Mouse (Mus musculus): ENCODE data around the gene Pilrb2. TPM values are rescaled to one million over a fixed set of nuclear protein-coding genes. Genes with fewer than 3 reads are reported as not detected.

The Pilrb2 gene
- polyA plus RNA-seq, 1 experiment from 2014 or later = 0.13 TPM

- no peaks in the 10 kb centered on the region for H3K36me3 ChIP-seq
- no peak overlapping the region for H3K27ac ChIP-seq
- H3K4me2 ChIP-seq (replicated peaks) = no peak overlapping the region
- H3K4me1 ChIP-seq = no peaks in the 10 kb centered on the region
- no peaks in the 10 kb centered on the region for H3K9me3 ChIP-seq
- no peak overlapping the region for H3K9ac ChIP-seq
- WGBS = 84% methylated on average over 4 of the region's 4 CpGs
- no peaks in the 10 kb centered on the region for H3K27me3 ChIP-seq
- no peak overlapping the region for H3K4me3 ChIP-seq
- no peak for ATAC-seq (ENCODE audit: insufficient number of reproducible peaks, insufficient read depth, low FRiP score, low TSS enrichment)
Observed at GRCm38 (mm10) chr5:137831106-137831505, 40.5 kb downstream of the Pilrb2 start.

GRCm38 (mm10) chr5:137830238-137830637 is 41.4 kb downstream of the Pilrb2 start:
- no peaks in the 10 kb centered on the region for H3K36me3 ChIP-seq

GRCm38 (mm10) chr5:137828694-137829093 is 42.9 kb downstream of the Pilrb2 start:
- Histone ChIP-seq H3K27me3 (no peaks in the 10 kb centered on the region), H3K27ac (no peak overlapping the region), H3K4me1 (no peaks in the 10 kb centered on the region), H3K9me3 (no peaks in the 10 kb centered on the region), H3K9ac (no peak overlapping the region), H3K4me3 (no peak overlapping the region), H3K4me2 (replicated peaks) (no peak overlapping the region), H3K36me3 (no peaks in the 10 kb centered on the region)
- no peak for ATAC-seq (ENCODE audit: insufficient number of reproducible peaks, insufficient read depth, low FRiP score, low TSS enrichment)
- 81% methylated on average over 6 of the region's 6 CpGs for WGBS

More at GRCm38 (mm10) chr5:137830238-137830637, 41.4 kb downstream of the Pilrb2 start:
- no peaks in the 10 kb centered on the region for H3K4me1 ChIP-seq
- H3K9ac ChIP-seq = no peak overlapping the region
- WGBS = 80% methylated on average over 7 of the region's 7 CpGs
- H3K27me3 ChIP-seq = no peaks in the 10 kb centered on the region
- no peak for ATAC-seq (ENCODE audit: insufficient number of reproducible peaks, insufficient read depth, low FRiP score, low TSS enrichment)
- H3K9me3 ChIP-seq = no peaks in the 10 kb centered on the region
- no peak overlapping the region for H3K27ac ChIP-seq
- H3K4me2 ChIP-seq (replicated peaks) = no peak overlapping the region
- H3K4me3 ChIP-seq = no peak overlapping the region

- WGBS = 55% methylated on average over 7 of the region's 7 CpGs
- ATAC-seq (ENCODE audit: insufficient number of reproducible peaks, insufficient read depth, low FRiP score, low TSS enrichment) = no peak
- H3K27ac ChIP-seq = no peak overlapping the region
- H3K36me3 ChIP-seq = no peaks in the 10 kb centered on the region
- no peaks in the 10 kb centered on the region for H3K27me3 ChIP-seq
- H3K4me2 ChIP-seq (replicated peaks) = no peak overlapping the region
- H3K9ac ChIP-seq = no peak overlapping the region
- no peak overlapping the region for H3K4me3 ChIP-seq
- no peaks in the 10 kb centered on the region for H3K4me1 ChIP-seq
- H3K9me3 ChIP-seq = no peaks in the 10 kb centered on the region
Observed at GRCm38 (mm10) chr5:137826421-137826820, 45.2 kb downstream of the Pilrb2 start.

GRCm38 (mm10) chr5:137825971-137826370 is 45.6 kb downstream of the Pilrb2 start:
- no peak for ATAC-seq (ENCODE audit: insufficient number of reproducible peaks, insufficient read depth, low FRiP score, low TSS enrichment)
- 78% methylated on average over 2 of the region's 2 CpGs for WGBS

GRCm38 (mm10) chr5:137825030-137825429 is 46.6 kb downstream of the Pilrb2 start:
- no peak overlapping the region for H3K4me2 ChIP-seq (replicated peaks)
- no peaks in the 10 kb centered on the region for H3K4me1 ChIP-seq
- ATAC-seq (ENCODE audit: insufficient number of reproducible peaks, insufficient read depth, low FRiP score, low TSS enrichment) = no peak
- no peak overlapping the region for H3K9ac ChIP-seq
- no peak overlapping the region for H3K4me3 ChIP-seq
- 85% methylated on average over 3 of the region's 3 CpGs for WGBS
- no peak overlapping the region for H3K27ac ChIP-seq
- no peaks in the 10 kb centered on the region for H3K36me3 ChIP-seq
- H3K27me3 ChIP-seq = no peaks in the 10 kb centered on the region
- no peaks in the 10 kb centered on the region for H3K9me3 ChIP-seq

More at GRCm38 (mm10) chr5:137825971-137826370, 45.6 kb downstream of the Pilrb2 start:
- H3K9ac ChIP-seq = no peak overlapping the region
- H3K9me3 ChIP-seq = no peaks in the 10 kb centered on the region
- no peak overlapping the region for H3K4me3 ChIP-seq
- no peaks in the 10 kb centered on the region for H3K27me3 ChIP-seq
- H3K4me1 ChIP-seq = no peaks in the 10 kb centered on the region
- no peaks in the 10 kb centered on the region for H3K36me3 ChIP-seq
- no peak overlapping the region for H3K27ac ChIP-seq
- no peak overlapping the region for H3K4me2 ChIP-seq (replicated peaks)

GRCm38 (mm10) chr5:137823455-137824045 is 48.1 kb downstream of the Pilrb2 start:
- H3K36me3 ChIP-seq = no peaks in the 10 kb centered on the region
- no peaks in the 10 kb centered on the region for H3K27me3 ChIP-seq
- no peak overlapping the region for H3K27ac ChIP-seq
- no peak for ATAC-seq (ENCODE audit: insufficient number of reproducible peaks, insufficient read depth, low FRiP score, low TSS enrichment)
- no peaks in the 10 kb centered on the region for H3K4me1 ChIP-seq
- H3K4me2 ChIP-seq (replicated peaks) = no peak overlapping the region
- no peaks in the 10 kb centered on the region for H3K9me3 ChIP-seq
- no peak overlapping the region for H3K9ac ChIP-seq
- 90% methylated on average over 6 of the region's 6 CpGs for WGBS
- no peak overlapping the region for H3K4me3 ChIP-seq

GRCm38 (mm10) chr5:137822602-137823001 is 49.0 kb downstream of the Pilrb2 start:
- Histone ChIP-seq H3K9me3 (no peaks in the 10 kb centered on the region), H3K4me2 (replicated peaks) (no peak overlapping the region), H3K36me3 (no peaks in the 10 kb centered on the region), H3K4me1 (no peaks in the 10 kb centered on the region), H3K9ac (no peak overlapping the region), H3K27ac (no peak overlapping the region), H3K4me3 (no peak overlapping the region), H3K27me3 (no peaks in the 10 kb centered on the region)
- WGBS = 83% methylated on average over 1 of the region's 1 CpGs
- no peak for ATAC-seq (ENCODE audit: insufficient number of reproducible peaks, insufficient read depth, low FRiP score, low TSS enrichment)

- 59% methylated on average over 4 of the region's 4 CpGs for WGBS
- Histone ChIP-seq H3K9ac (no peak overlapping the region), H3K36me3 (no peaks in the 10 kb centered on the region), H3K4me2 (replicated peaks) (no peak overlapping the region), H3K27me3 (no peaks in the 10 kb centered on the region), H3K4me3 (no peak overlapping the region), H3K4me1 (no peaks in the 10 kb centered on the region), H3K27ac (no peak overlapping the region), H3K9me3 (no peaks in the 10 kb centered on the region)
- ATAC-seq (ENCODE audit: insufficient number of reproducible peaks, insufficient read depth, low FRiP score, low TSS enrichment) = no peak
Observed at GRCm38 (mm10) chr5:137822126-137822525, 49.5 kb downstream of the Pilrb2 start.

- WGBS = 66% methylated on average over 4 of the region's 4 CpGs
Observed at GRCm38 (mm10) chr5:137817466-137818222, 54.0 kb downstream of the Pilrb2 start.

More at GRCm38 (mm10) chr5:137817466-137818222, 54.0 kb downstream of the Pilrb2 start:
- no peak for ATAC-seq (ENCODE audit: insufficient number of reproducible peaks, insufficient read depth, low FRiP score, low TSS enrichment)
- H3K9me3 ChIP-seq = no peaks in the 10 kb centered on the region
- H3K4me2 ChIP-seq (replicated peaks) = no peak overlapping the region
- no peak overlapping the region for H3K27ac ChIP-seq
- no peak overlapping the region for H3K9ac ChIP-seq
- no peaks in the 10 kb centered on the region for H3K4me1 ChIP-seq
- no peaks in the 10 kb centered on the region for H3K27me3 ChIP-seq
- H3K4me3 ChIP-seq = no peak overlapping the region
- no peaks in the 10 kb centered on the region for H3K36me3 ChIP-seq

Data from embryonic facial prominence, embryonic 12.5 days (tissue).